8 mouse cellular contexts compared by ENCODE assay signal in the genomic region with DNA sequence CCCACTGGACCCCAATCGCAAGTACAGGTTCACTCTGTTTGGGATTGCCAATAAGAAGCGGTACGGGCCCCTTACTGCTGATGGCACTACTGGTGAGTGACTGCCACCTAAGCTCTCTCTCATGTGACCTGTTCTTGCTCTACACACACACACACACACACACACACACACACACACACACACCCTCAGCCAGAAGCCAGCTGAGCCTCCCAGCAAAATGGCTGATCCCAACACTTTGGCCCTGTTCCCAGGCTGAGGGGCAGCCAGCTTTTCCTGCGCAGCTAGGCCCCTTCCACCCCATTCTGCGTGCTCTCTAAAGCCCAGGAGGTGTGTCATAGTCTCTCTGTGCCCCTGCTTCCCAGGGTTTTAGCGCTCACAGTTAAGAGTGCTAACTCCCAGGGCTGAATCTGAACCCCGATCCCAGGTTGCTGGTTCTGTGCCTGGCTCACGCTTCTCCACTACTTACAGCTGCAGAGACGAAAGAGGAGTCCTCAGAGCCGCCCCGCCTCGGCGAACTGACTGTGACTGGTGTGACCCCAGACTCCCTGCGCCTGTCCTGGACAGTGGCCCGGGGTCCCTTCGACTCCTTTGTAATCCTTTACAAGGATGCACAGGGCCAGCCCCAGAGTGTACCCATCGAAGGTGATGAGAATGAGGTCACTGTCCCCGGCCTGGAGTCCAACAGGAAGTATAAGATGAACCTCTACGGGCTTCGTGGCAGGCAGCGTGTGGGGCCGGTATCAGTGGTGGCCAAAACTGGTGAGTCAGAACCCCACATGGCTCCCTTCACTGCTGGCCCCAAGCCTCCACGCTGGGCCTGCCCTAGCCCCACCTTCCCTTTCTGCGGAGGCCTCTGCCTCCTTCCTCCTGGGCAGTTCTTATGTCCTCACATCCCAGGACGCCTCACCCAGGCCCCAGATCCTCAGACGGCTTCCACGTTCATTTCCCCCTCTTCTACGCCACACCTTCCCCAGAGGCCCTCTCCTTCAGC. TPM values are rescaled to one million over a fixed set of nuclear protein-coding genes. Genes with fewer than 3 reads are reported as not detected.
DNase-seq lines count a peak whose midpoint lies in the region; ATAC-seq and TF ChIP-seq lines count a peak whose summit lies in the region.

No protein-coding gene starts in this region.

- no peaks in the 10 kb centered on the region for H3K36me3 ChIP-seq in lung, embryonic 15.5 days

- intact Hi-C loops in left cerebral cortex, postnatal 10 days (cut with DNase I): no loop called here
- intact Hi-C loops in left cerebral cortex, postnatal 36 days (cut with DNase I): no loop called here
- intact Hi-C loops in left cerebral cortex, adult 2 months (cut with DNase I): no loop called here

- no peak overlapping the region for H3K4me3 ChIP-seq in lung, embryonic 15.5 days
- H3K4me3 ChIP-seq in left cerebral cortex, adult 2 months: no peak overlapping the region

- H3K9ac ChIP-seq in lung, embryonic 15.5 days: no peak overlapping the region

- H3K4me1 ChIP-seq in lung, embryonic 15.5 days: peaks cover 50% of the 10 kb centered on the region

- 63% methylated on average over 28 of the region's 28 CpGs for WGBS in lung, embryonic 15.5 days

- ATAC-seq in lung, embryonic 15.5 days (ENCODE audit: borderline replicate concordance, extremely low read depth, low FRiP score, low TSS enrichment): peak; percentile 71

- no peak overlapping the region for H3K4me2 ChIP-seq in lung, embryonic 15.5 days

- H3K27ac ChIP-seq in lung, embryonic 15.5 days: peak overlapping the region; percentile 62
- H3K27ac ChIP-seq in left cerebral cortex, adult 2 months: no peak overlapping the region

- TF ChIP-seq CTCF in left cerebral cortex, adult 2 months (IDR thresholded peaks at IDR 0.05): no peak

- H3K9me3 ChIP-seq in lung, embryonic 15.5 days: no peaks in the 10 kb centered on the region

- H3K27me3 ChIP-seq in lung, embryonic 15.5 days: peaks cover 3% of the 10 kb centered on the region; the same call in 1 of the 2 replicates

- DNase-seq in left cerebral cortex, postnatal 10 days (ENCODE audit: extremely low spot score in 1 of 2, low spot score in 2 of 2): peak; percentile 27 to 76
- DNase-seq in left cerebral cortex, postnatal 36 days (ENCODE audit: low spot score in 2 of 2): no peak
- peak; percentile 96 for DNase-seq in NIH3T3 (ENCODE audit: low read depth)
- DNase-seq in gastrocnemius, postnatal 10 days: peak; percentile 85
- peak; percentile 43 to 69 for DNase-seq in urinary bladder, postnatal 36 days (ENCODE audit: low spot score in 2 of 2)
- no peak for DNase-seq in left cerebral cortex, adult 2 months (ENCODE audit: extremely low spot score in 1 of 2, low spot score in 2 of 2)
- no peak for DNase-seq in embryo, embryonic 11 days

RNA-seq across cellular contexts. Expression of a gene that starts 15.1 kb away (rescaled TPM):
- total RNA-seq in left cerebral cortex, postnatal 10 days (2021): 1 to 10 TPM; 1.7 to 1.8 TPM
- total RNA-seq in left cerebral cortex, postnatal 36 days (2021): 1 to 10 TPM; 1.5 to 2.0 TPM
- total RNA-seq in gastrocnemius, postnatal 10 days (2021): 100 to 1,000 TPM in 1 of 2 experiments, 10 to 100 TPM in 1; 90.2 to 123 TPM
- 0.59 and 0.77 TPM in 2 replicates for polyA plus RNA-seq in lung, embryonic 15.5 days (2015; fragmentation: Nextera tagmentation; extraction: Ambion mirVana)
- total RNA-seq in left cerebral cortex, adult 2 months (2021): 1 to 10 TPM; 1.5 to 2.4 TPM

RNA-seq across cellular contexts. Expression of a gene that starts 38.5 kb away (rescaled TPM):
- total RNA-seq in left cerebral cortex, postnatal 10 days (2021): 10 to 100 TPM; 73.1 to 76.5 TPM
- total RNA-seq in left cerebral cortex, postnatal 36 days (2021): 10 to 100 TPM; 63.9 to 66.4 TPM
- total RNA-seq in gastrocnemius, postnatal 10 days (2021): 10 to 100 TPM; 12.7 to 14.4 TPM
- polyA plus RNA-seq in lung, embryonic 15.5 days (2015; fragmentation: Nextera tagmentation; extraction: Ambion mirVana): 84.6 and 85.8 TPM in 2 replicates
- total RNA-seq in left cerebral cortex, adult 2 months (2021): 10 to 100 TPM; 64.3 to 66.4 TPM

RNA-seq across cellular contexts. Expression of a gene that starts 40.9 kb away (rescaled TPM):
- total RNA-seq in left cerebral cortex, postnatal 10 days (2021): 10 to 100 TPM; 12.5 to 13.7 TPM
- total RNA-seq in left cerebral cortex, postnatal 36 days (2021): 10 to 100 TPM; 12.3 to 14.1 TPM
- total RNA-seq in gastrocnemius, postnatal 10 days (2021): 1 to 10 TPM; 4.5 to 4.7 TPM
- polyA plus RNA-seq in lung, embryonic 15.5 days (2015; fragmentation: Nextera tagmentation; extraction: Ambion mirVana): 12.9 and 14.0 TPM in 2 replicates
- total RNA-seq in left cerebral cortex, adult 2 months (2021): 10 to 100 TPM; 10.9 to 16.9 TPM

RNA-seq across cellular contexts. Expression of a gene that starts 56.1 kb away (rescaled TPM):
- total RNA-seq in left cerebral cortex, postnatal 10 days (2021): 100 to 1,000 TPM; 157 to 158 TPM
- total RNA-seq in left cerebral cortex, postnatal 36 days (2021): 100 to 1,000 TPM; 148 to 168 TPM
- under 1 TPM; 0.61 to 0.63 TPM for total RNA-seq in gastrocnemius, postnatal 10 days (2021)
- polyA plus RNA-seq in lung, embryonic 15.5 days (2015; fragmentation: Nextera tagmentation; extraction: Ambion mirVana): 0.16 and 0.46 TPM in 2 replicates
- total RNA-seq in left cerebral cortex, adult 2 months (2021): 100 to 1,000 TPM; 172 to 205 TPM

RNA-seq across cellular contexts. Expression of a gene that starts 57.1 kb away (rescaled TPM):
- total RNA-seq in left cerebral cortex, postnatal 10 days (2021): 10 to 100 TPM; 31.4 to 36.7 TPM
- 10 to 100 TPM; 37.2 to 47.1 TPM for total RNA-seq in left cerebral cortex, postnatal 36 days (2021)
- 10 to 100 TPM; 32.6 to 33.7 TPM for total RNA-seq in gastrocnemius, postnatal 10 days (2021)
- polyA plus RNA-seq in lung, embryonic 15.5 days (2015; fragmentation: Nextera tagmentation; extraction: Ambion mirVana): 21.0 and 22.4 TPM in 2 replicates
- 10 to 100 TPM; 47.3 to 48.6 TPM for total RNA-seq in left cerebral cortex, adult 2 months (2021)

Comparison
In these comparisons a context has a peak if more than half of its experiments do, and no peak if none do; other contexts are left out.
1. DNase-seq: peak in left cerebral cortex, postnatal 10 days (2 of 2), NIH3T3 (single experiment), gastrocnemius, postnatal 10 days (single experiment) and urinary bladder, postnatal 36 days (2 of 2); none in left cerebral cortex, postnatal 36 days (0 of 2), left cerebral cortex, adult 2 months (0 of 2) and embryo, embryonic 11 days (single experiment).
2. RNA of a gene that starts 15.1 kb away (total RNA-seq): 90.2 to 123 TPM in gastrocnemius, postnatal 10 days; 1.5 to 2.4 TPM in left cerebral cortex, adult 2 months, 1.5 to 2.0 TPM in left cerebral cortex, postnatal 36 days and 1.7 to 1.8 TPM in left cerebral cortex, postnatal 10 days; every median in the first group is over 10 times any median in the second.
3. RNA of a gene that starts 38.5 kb away (total RNA-seq): 73.1 to 76.5 TPM in left cerebral cortex, postnatal 10 days, 63.9 to 66.4 TPM in left cerebral cortex, postnatal 36 days and 64.3 to 66.4 TPM in left cerebral cortex, adult 2 months; 12.7 to 14.4 TPM in gastrocnemius, postnatal 10 days; every median in the first group is over 4 times any median in the second.